In genomic region chr8:10882381-10882780, GRCm38 (mm10) we compare ENCODE assay signal across 19 mouse cellular contexts.
DNase-seq lines count a peak whose midpoint lies in the region; ATAC-seq and TF ChIP-seq lines count a peak whose summit lies in the region.
"Had no signal": no experiment of that assay in that cellular context is flagged by ENCODE, and none has a peak within 500 bp of the region (broad histone marks: within the 10 kb centered on the region; RNA-seq: fewer than 3 reads in every experiment).

No protein-coding gene starts in this region.

- no peak for TF ChIP-seq POLR2A in brain, embryonic 14.5 days (IDR thresholded peaks at IDR 0.05; ENCODE audit: borderline replicate concordance, extremely low read depth, insufficient read depth, insufficient read length, poor library complexity, severe bottlenecking)

- ATAC-seq in heart, embryonic 11.5 days (replicated peaks; ENCODE audit: insufficient number of reproducible peaks, low FRiP score, low TSS enrichment), result no peak
- ATAC-seq: activated CD4-positive, CD25-positive, alpha-beta regulatory T cell, adult 4 months; liver, postnatal 0 days had no signal

- TF ChIP-seq CTCF in brain, embryonic 14.5 days (IDR thresholded peaks at IDR 0.05; ENCODE audit: borderline replicate concordance, extremely low read depth, insufficient read depth, insufficient read length), result no peak

- H3K9ac ChIP-seq in heart, embryonic 11.5 days (ENCODE audit: low read depth, low read length), result no peak overlapping the region
- H3K9ac ChIP-seq: liver, postnatal 0 days; midbrain, embryonic 12.5 days; neural tube, embryonic 13.5 days; stomach, embryonic 15.5 days had no signal

- no peaks in the 10 kb centered on the region for H3K36me3 ChIP-seq in heart, embryonic 11.5 days (ENCODE audit: control insufficient read depth, insufficient read depth, low read length)
- H3K36me3 ChIP-seq: forebrain, embryonic 10.5 days; midbrain, embryonic 12.5 days; neural tube, embryonic 13.5 days; stomach, embryonic 15.5 days had no signal

- H3K4me3 ChIP-seq in heart, embryonic 11.5 days (ENCODE audit: low read depth, low read length), result no peak overlapping the region
- H3K4me3 ChIP-seq: forebrain, embryonic 10.5 days; heart, adult 2 months; midbrain, embryonic 12.5 days; neural tube, embryonic 13.5 days; stomach, embryonic 15.5 days had no signal

- intact Hi-C loops in left cerebral cortex, postnatal 36 days (cut with DNase I), result no loop called here

- no peak overlapping the region for H3K27ac ChIP-seq in heart, embryonic 11.5 days (ENCODE audit: low read depth, low read length)
- H3K27ac ChIP-seq: forebrain, embryonic 10.5 days; midbrain, embryonic 12.5 days; neural tube, embryonic 13.5 days; stomach, embryonic 15.5 days had no signal

- H3K4me2 ChIP-seq in heart, embryonic 11.5 days, result no peak overlapping the region
- H3K4me2 ChIP-seq: midbrain, embryonic 12.5 days; neural tube, embryonic 13.5 days; stomach, embryonic 15.5 days had no signal

- H3K9me3 ChIP-seq in heart, embryonic 11.5 days (replicated peaks; ENCODE audit: control insufficient read depth, low read length), result no peaks in the 10 kb centered on the region
- H3K9me3 ChIP-seq: midbrain, embryonic 12.5 days; neural tube, embryonic 13.5 days; stomach, embryonic 15.5 days had no signal

- peaks cover 4% of the 10 kb centered on the region for H3K4me1 ChIP-seq in heart, embryonic 11.5 days (ENCODE audit: control insufficient read depth, insufficient read depth, low read length)
- H3K4me1 ChIP-seq: stomach, embryonic 15.5 days had no signal

- 64% methylated on average over 5 of the region's 5 CpGs for WGBS in heart, embryonic 11.5 days (ENCODE audit: insufficient replicate concordance)

- H3K27me3 ChIP-seq in heart, embryonic 11.5 days (ENCODE audit: control insufficient read depth, insufficient read depth, low read length), result 0 out of 2 replicates have a peak, but pooled peaks cover 6% of the 10 kb centered on the region
- H3K27me3 ChIP-seq: midbrain, embryonic 12.5 days; stomach, embryonic 15.5 days had no signal

- peak; percentile 42 to 45 for DNase-seq in heart, adult 18-20 months
- DNase-seq in lung, postnatal 25 days (ENCODE audit: low spot score), result peak; percentile 60
- DNase-seq in lung, postnatal 4 days, result no peak
- peak; percentile 42 for DNase-seq in adrenal gland, postnatal 10 days
- peak; percentile 9 for DNase-seq in brain, embryonic 14.5 days (ENCODE audit: low read depth)
- DNase-seq in left cerebral cortex, postnatal 36 days (ENCODE audit: low spot score in 2 of 2), result no peak
- DNase-seq in ovary, postnatal 10 days (ENCODE audit: low spot score), result no peak
- DNase-seq: cerebellum, adult 11 months; gastrocnemius, postnatal 10 days; kidney, adult 11 months; liver, postnatal 0 days; right cerebral cortex, postnatal 25 days had no signal

Comparison
In these comparisons a context has a peak if more than half of its experiments do, and no peak if none do; other contexts are left out.
1. DNase-seq: peak in heart, adult 18-20 months (2 of 2), lung, postnatal 25 days (single experiment), adrenal gland, postnatal 10 days (single experiment) and brain, embryonic 14.5 days (single experiment); none in lung, postnatal 4 days (0 of 2), left cerebral cortex, postnatal 36 days (0 of 2) and ovary, postnatal 10 days (single experiment).